Mouse (Mus musculus) lung, embryonic 14.5 days (tissue): ENCODE measurements around the gene Rgl1. TPM values are rescaled to one million over a fixed set of nuclear protein-coding genes. Genes with fewer than 3 reads are reported as not detected.
"Not testable (repeated sequence)": the region's sequence is repeated elsewhere in the genome, so short reads cannot be mapped to it uniquely, and the experiment has no call there.

Source experiments
- ATAC-seq: fragments of 200-750 bp; cut with Nextera tagmentation; 2 replicates; pipeline ENCODE4 v1.8.0; 2017; ENCODE audit warnings: mild to moderate bottlenecking, moderate TSS enrichment, moderate library complexity; ENCODE audit not compliant: insufficient read depth
- DNase-seq: peaks from one replicate; pipeline ENCODE4 v3.0.0-alpha.2; 2015
- H3K27ac ChIP-seq: fragments of 300-500 bp; sonication (generic); 2 replicates; pipeline ENCODE4 v1.5.1; 2014; ENCODE audit warnings: low read depth, mild to moderate bottlenecking, moderate library complexity
- H3K27me3 ChIP-seq: fragments of 300-500 bp; sonication (generic); 2 replicates; pipeline ENCODE4 v1.6.1; 2014; ENCODE audit warnings: low read length, control low read depth; ENCODE audit not compliant: insufficient read depth
- H3K36me3 ChIP-seq: fragments of 300-500 bp; sonication (generic); 2 replicates; pipeline ENCODE4 v1.6.1; 2014; ENCODE audit warnings: control low read depth; ENCODE audit not compliant: insufficient read depth
- H3K4me1 ChIP-seq: fragments of 300-500 bp; sonication (generic); 2 replicates; pipeline ENCODE4 v1.6.1; 2014; ENCODE audit warnings: antibody characterized with exemption, control low read depth; ENCODE audit not compliant: insufficient read depth
- H3K4me2 ChIP-seq: fragments of 300-500 bp; sonication (generic); 2 replicates; pipeline ENCODE4 v1.6.1; 2014; ENCODE audit warnings: mild to moderate bottlenecking
- H3K4me3 ChIP-seq: fragments of 300-500 bp; sonication (generic); 2 replicates; pipeline ENCODE4 v1.5.1; 2014; ENCODE audit warnings: low read depth, low read length
- H3K9ac ChIP-seq: fragments of 300-500 bp; sonication (generic); 2 replicates; pipeline ENCODE4 v1.6.1; 2014
- H3K9me3 ChIP-seq: fragments of 300-500 bp; sonication (generic); 2 replicates; pipeline ENCODE4 v1.6.1; 2016; ENCODE audit warnings: low read depth, low read length, control low read depth
- CTCF ChIP-seq: IDR thresholded peaks from 2 replicates; pipeline ENCODE4 v1.5.1; 2016; ENCODE audit warnings: antibody characterized with exemption, low read depth
- WGBS: fragments of 180-500 bp; shearing (Covaris S2); extraction: QIAGEN DNeasy Blood & Tissue Kit; methylation state at CpG from one replicate; pipeline ENCODE4 v1.1.7; 2014; 5-methylcytosine and 5-hydroxymethylcytosine counted together
- polyA plus RNA-seq: library from polyadenylated mRNA; unstranded; fragments of >200 nt; fragmentation: Nextera tagmentation; extraction: Ambion mirVana; gene quantifications from 2 replicates; pipeline ENCODE4 v1.2.1, GENCODE M21; 2014

Rgl1 gene
- polyA plus RNA-seq, 1 experiment from 2014 or later: 46.7 TPM

DNA sequence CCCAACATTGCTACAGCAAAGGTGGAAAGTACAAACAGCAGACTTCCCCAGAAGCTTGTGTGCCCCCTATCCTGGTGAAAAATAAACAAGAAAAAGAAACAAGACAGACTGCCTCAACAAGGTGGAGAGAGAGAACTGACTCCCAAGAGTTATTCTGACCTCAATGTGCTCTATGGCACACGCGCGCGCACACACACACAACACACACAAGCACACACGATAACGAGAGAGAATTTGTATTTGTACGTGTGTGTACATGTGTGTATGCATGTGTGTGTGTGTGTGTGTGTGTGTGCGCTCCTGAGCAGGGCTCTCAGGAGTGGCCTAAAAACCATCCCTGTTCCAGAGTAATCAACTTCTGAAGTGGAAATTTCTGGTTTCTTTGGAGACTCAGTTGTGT lies 18.5 kb upstream of the Rgl1 start:
- WGBS: 95% methylated on average over 8 of the region's 8 CpGs
- Histone ChIP-seq H3K27ac (no peak overlapping the region), H3K36me3 (no peaks in the 10 kb centered on the region), H3K9me3 (no peaks in the 10 kb centered on the region), H3K4me1 (no peaks in the 10 kb centered on the region), H3K27me3 (no peaks in the 10 kb centered on the region), H3K4me3 (no peak overlapping the region), H3K9ac (no peak overlapping the region), H3K4me2 (no peak overlapping the region)
- ATAC-seq (no peak), DNase-seq (no peak)
- TF ChIP-seq CTCF: no peak

DNA sequence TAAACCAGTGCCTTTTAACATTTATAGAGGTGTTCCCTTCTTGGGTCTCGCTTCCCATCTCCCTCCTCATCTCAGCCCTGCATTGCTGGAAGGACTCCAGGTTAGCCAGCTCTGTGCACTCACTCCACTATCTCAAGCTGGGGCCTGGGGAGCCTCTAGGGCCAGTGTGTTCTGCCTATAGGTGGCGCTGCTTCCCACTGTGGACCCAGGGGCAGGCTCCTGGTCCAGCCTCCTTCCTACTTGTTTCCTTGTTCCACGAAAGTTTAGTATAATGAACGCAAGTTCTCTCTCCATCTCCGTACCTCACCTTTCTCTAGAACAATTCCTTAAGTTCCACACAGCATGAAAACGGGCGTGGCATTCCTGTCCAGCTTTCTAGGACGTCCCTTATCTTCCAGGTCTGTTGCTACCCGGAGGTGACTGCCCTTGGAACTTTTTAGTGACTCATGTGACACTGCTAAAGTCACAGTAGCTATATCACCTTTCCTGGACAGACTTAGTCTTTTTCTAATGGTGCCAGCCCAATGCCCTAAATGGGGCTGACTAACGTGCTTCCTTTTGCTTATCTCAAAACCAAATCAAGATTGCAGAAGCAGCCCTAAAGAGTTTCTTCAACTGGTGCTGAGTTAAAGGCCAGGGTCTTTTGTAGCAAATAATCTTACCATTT lies 13.1 kb upstream of the Rgl1 start:
- 27% methylated on average over 10 of the region's 10 CpGs for WGBS
- Histone ChIP-seq H3K27me3 (no peaks in the 10 kb centered on the region), H3K9me3 (no peaks in the 10 kb centered on the region), H3K4me2 (no peak overlapping the region), H3K36me3 (peaks cover 18% of the 10 kb centered on the region), H3K27ac (no peak overlapping the region), H3K4me1 (no peaks in the 10 kb centered on the region), H3K9ac (no peak overlapping the region), H3K4me3 (no peak overlapping the region)
- ATAC-seq (peak; percentile 87), DNase-seq (peak; percentile 79)
- TF ChIP-seq CTCF: peak; percentile 76

DNA sequence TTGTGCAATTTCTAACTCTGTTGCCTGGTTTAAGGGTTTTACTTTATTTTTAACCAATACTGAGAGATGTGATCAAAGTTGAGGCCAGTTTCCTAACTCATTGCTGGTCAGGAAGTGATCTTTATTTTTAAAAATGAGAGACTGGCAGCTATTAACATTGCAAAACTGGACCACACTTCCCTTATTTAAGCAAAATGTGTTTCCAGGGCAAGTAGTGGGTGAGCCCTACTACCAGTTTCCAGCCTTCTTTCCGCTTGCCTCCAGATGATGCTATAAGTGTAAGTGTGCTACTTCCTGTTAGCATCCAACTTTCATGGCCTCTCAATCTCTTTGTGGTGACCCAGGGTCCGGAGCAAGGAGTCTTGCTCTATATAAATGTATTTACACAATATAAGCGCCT lies 8.4 kb upstream of the Rgl1 start:
- not testable (repeated sequence) for ATAC-seq
- 91% methylated on average over 3 of the region's 3 CpGs for WGBS
- peaks cover 60% of the 10 kb centered on the region for H3K36me3 ChIP-seq

DNA sequence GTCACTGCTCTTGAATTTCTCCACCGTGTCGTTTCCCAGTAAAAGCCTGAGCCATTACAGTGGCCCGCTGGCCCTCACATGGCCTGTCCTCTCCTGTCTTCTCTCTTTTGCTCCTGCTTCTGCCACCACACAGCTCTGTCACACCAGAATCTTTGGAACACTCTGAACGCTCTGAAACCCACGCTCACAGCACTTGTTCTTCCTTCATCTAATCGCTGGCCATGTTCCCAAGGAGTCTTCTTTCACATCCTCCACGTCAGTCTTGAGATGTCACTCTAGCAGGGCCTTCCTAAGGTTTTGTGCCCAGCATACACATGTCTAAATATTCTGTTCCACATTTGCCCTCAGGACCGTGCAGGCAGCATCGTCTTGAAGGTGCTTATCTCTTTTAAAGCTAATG lies 4.9 kb upstream of the Rgl1 start:
- Histone ChIP-seq H3K9me3 (no peaks in the 10 kb centered on the region), H3K27ac (no peak overlapping the region), H3K4me3 (no peak overlapping the region), H3K9ac (no peak overlapping the region), H3K36me3 (peaks cover 60% of the 10 kb centered on the region), H3K4me2 (no peak overlapping the region), H3K4me1 (no peaks in the 10 kb centered on the region), H3K27me3 (no peaks in the 10 kb centered on the region)
- DNase-seq: no peak
- WGBS: 92% methylated on average over 9 of the region's 9 CpGs
- ATAC-seq: no peak
- TF ChIP-seq CTCF: no peak

More for the DNA sequence above, 8.4 kb upstream of the Rgl1 start:
- H3K4me1 ChIP-seq, H3K27me3 ChIP-seq, H3K4me3 ChIP-seq, H3K9me3 ChIP-seq, H3K9ac ChIP-seq, H3K4me2 ChIP-seq, H3K27ac ChIP-seq, DNase-seq: not testable (repeated sequence)

GRCm38 (mm10) chr1:152767749-152768488 lies 1.8 kb upstream of the Rgl1 start:
- 8% methylated on average over 5 of the region's 5 CpGs for WGBS
- ATAC-seq (peak; percentile 18; the same call in 1 of the 2 replicates), DNase-seq (peak; percentile 95)
- H3K9ac ChIP-seq: no peak overlapping the region
- peak; percentile 81 for TF ChIP-seq CTCF
- H3K27ac ChIP-seq: no peak overlapping the region
- peak overlapping the region; percentile 97 for H3K4me3 ChIP-seq
- no peaks in the 10 kb centered on the region for H3K9me3 ChIP-seq
- H3K4me1 ChIP-seq: no peaks in the 10 kb centered on the region
- H3K4me2 ChIP-seq: peak overlapping the region; percentile 98
- H3K36me3 ChIP-seq: peaks cover 37% of the 10 kb centered on the region
- H3K27me3 ChIP-seq: 0 out of 2 replicates have a peak, but pooled peaks cover 3% of the 10 kb centered on the region

DNA sequence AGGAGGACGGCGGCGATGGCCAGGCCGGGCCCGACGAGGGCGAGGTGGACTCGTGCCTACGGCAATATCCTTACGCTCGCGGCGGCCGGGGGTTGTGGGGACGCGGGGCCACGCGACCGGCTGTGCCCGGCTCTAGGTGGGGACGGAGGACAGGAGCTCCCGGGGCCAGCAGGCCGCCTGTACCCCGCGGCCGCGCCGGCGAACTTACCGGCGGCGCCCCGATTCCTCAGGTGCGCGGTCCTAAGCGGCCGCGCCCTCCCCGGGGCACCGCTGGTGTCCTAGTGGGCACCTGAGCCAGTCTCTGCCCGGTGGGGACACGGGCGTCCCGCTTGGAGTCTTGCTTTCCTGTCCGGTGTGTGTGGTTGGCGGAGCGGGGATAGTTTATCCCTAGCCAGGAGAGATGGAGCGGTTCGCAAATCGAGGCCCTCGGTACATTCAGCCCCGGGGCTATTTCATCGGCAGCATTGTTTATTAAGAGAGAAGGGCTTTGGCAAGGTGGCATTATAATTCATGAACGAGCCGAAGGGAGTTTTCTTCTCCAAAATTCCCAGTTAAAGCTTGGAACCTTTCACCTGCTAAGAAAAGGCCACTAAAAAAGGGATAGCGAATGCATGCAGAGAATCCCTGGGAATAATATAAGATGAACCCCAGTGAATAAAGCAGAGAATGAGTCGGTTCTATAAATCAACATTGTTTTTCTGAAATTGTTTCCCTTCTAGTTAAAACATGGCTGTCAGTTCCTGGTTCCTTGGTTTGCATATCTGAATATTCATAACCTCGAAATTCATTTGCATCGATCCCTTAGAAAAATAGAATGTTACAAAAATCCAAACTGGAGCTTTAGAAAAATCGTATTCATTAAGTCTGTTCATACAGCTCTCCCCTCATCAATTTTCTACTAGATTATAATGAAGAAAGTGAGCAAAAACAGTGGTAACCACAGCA lies 925 bp upstream of the Rgl1 start:
- TF ChIP-seq CTCF: no peak
- H3K9me3 ChIP-seq: no peaks in the 10 kb centered on the region
- H3K27me3 ChIP-seq: 0 out of 2 replicates have a peak, but pooled peaks cover 3% of the 10 kb centered on the region
- H3K4me3 ChIP-seq: peak overlapping the region; percentile 97
- peak overlapping the region; percentile 93 for H3K9ac ChIP-seq
- WGBS: 1% methylated on average over 60 of the region's 60 CpGs
- peak; percentile 40 for DNase-seq
- no peaks in the 10 kb centered on the region for H3K4me1 ChIP-seq
- peak overlapping the region; percentile 98 for H3K4me2 ChIP-seq
- peak; percentile 69 for ATAC-seq
- H3K27ac ChIP-seq: peak overlapping the region; percentile 86
- H3K36me3 ChIP-seq: peaks cover 29% of the 10 kb centered on the region
